Mouse (Mus musculus) heart, embryonic 15.5 days (tissue): ENCODE data around the gene Shank1. TPM values are rescaled to one million over a fixed set of nuclear protein-coding genes. Genes with fewer than 3 reads are reported as not detected.
A peak's percentile ranks its signal among the peaks of the same experiment; 100 is the strongest.

Experiments
- ATAC-seq: fragments of 200-750 bp; cut with Nextera tagmentation; replicated peaks from 2 replicates; pipeline ENCODE4 v1.8.0; 2017; ENCODE audit warnings: low read depth, moderate TSS enrichment; ENCODE audit not compliant: insufficient number of reproducible peaks, insufficient read depth, low FRiP score
- H3K27ac ChIP-seq: fragments of 300-500 bp; sonication (generic); 2 replicates; pipeline ENCODE4 v1.5.1; 2015; ENCODE audit warnings: mild to moderate bottlenecking, inconsistent platforms
- H3K27me3 ChIP-seq: fragments of 300-500 bp; sonication (generic); 2 replicates; pipeline ENCODE4 v1.6.1; 2015; ENCODE audit warnings: inconsistent platforms
- H3K36me3 ChIP-seq: fragments of 300-500 bp; sonication (generic); 2 replicates; pipeline ENCODE4 v1.6.1; 2015; ENCODE audit warnings: mild to moderate bottlenecking, inconsistent platforms
- H3K4me1 ChIP-seq: fragments of 300-500 bp; sonication (generic); replicated peaks from 2 replicates; pipeline ENCODE4 v1.6.1; 2015; ENCODE audit warnings: inconsistent platforms
- H3K4me2 ChIP-seq: fragments of 300-500 bp; sonication (generic); 2 replicates; pipeline ENCODE4 v1.6.1; 2015; ENCODE audit warnings: inconsistent platforms, mild to moderate bottlenecking, moderate library complexity
- H3K4me3 ChIP-seq: fragments of 300-500 bp; sonication (generic); 2 replicates; pipeline ENCODE4 v1.5.1; 2015; ENCODE audit warnings: mild to moderate bottlenecking, inconsistent platforms
- H3K9ac ChIP-seq: fragments of 300-500 bp; sonication (generic); 2 replicates; pipeline ENCODE4 v1.6.1; 2015; ENCODE audit warnings: mild to moderate bottlenecking, inconsistent platforms
- H3K9me3 ChIP-seq: fragments of 300-500 bp; sonication (generic); replicated peaks from 2 replicates; pipeline ENCODE4 v1.6.1; 2016; ENCODE audit warnings: inconsistent platforms
- WGBS: fragments of 180-500 bp; shearing (Covaris S2); methylation state at CpG from one replicate; pipeline ENCODE4 v1.1.7; 2015; ENCODE audit warnings: mixed read lengths; 5-methylcytosine and 5-hydroxymethylcytosine counted together
- polyA plus RNA-seq: library from polyadenylated mRNA; unstranded; fragments of >200 nt; fragmentation: Nextera tagmentation; extraction: Ambion mirVana; gene quantifications from 2 replicates; pipeline ENCODE4 v1.2.1, GENCODE M21; 2015

Shank1 gene
- polyA plus RNA-seq, 1 experiment from 2014 or later: 0.58 TPM

- Histone ChIP-seq H3K4me1 (peaks cover 23% of the 10 kb centered on the region), H3K4me3 (no peak overlapping the region), H3K36me3 (no peaks in the 10 kb centered on the region), H3K27ac (no peak overlapping the region), H3K9me3 (no peaks in the 10 kb centered on the region), H3K27me3 (no peaks in the 10 kb centered on the region), H3K9ac (no peak overlapping the region), H3K4me2 (no peak overlapping the region)
- no peak for ATAC-seq
- 64% methylated on average over 3 of the region's 3 CpGs for WGBS
Observed at GRCm38 (mm10) chr7:44375793-44376192, 65.7 kb downstream of the Shank1 start.

- Histone ChIP-seq H3K36me3 (no peaks in the 10 kb centered on the region), H3K4me1 (peaks cover 23% of the 10 kb centered on the region), H3K27ac (peak overlapping the region; percentile 43), H3K4me3 (no peak overlapping the region), H3K27me3 (peaks cover 11% of the 10 kb centered on the region; the same call in 1 of the 2 replicates), H3K4me2 (no peak overlapping the region), H3K9ac (no peak overlapping the region; the same call in 1 of the 2 replicates), H3K9me3 (no peaks in the 10 kb centered on the region)
- WGBS: 21% methylated on average over 4 of the region's 4 CpGs
- peak; percentile 64; the same call in 1 of the 2 replicates for ATAC-seq
Observed at GRCm38 (mm10) chr7:44378290-44378689, 68.2 kb downstream of the Shank1 start.

GRCm38 (mm10) chr7:44382541-44382940 is 72.5 kb downstream of the Shank1 start:
- Histone ChIP-seq H3K4me3 (no peak overlapping the region), H3K9ac (no peak overlapping the region), H3K4me2 (no peak overlapping the region), H3K27ac (no peak overlapping the region), H3K27me3 (peaks cover 45% of the 10 kb centered on the region), H3K36me3 (no peaks in the 10 kb centered on the region), H3K9me3 (no peaks in the 10 kb centered on the region), H3K4me1 (peaks cover 20% of the 10 kb centered on the region)
- WGBS: 70% methylated on average over 12 of the region's 12 CpGs
- no peak for ATAC-seq

- Histone ChIP-seq H3K9me3 (no peaks in the 10 kb centered on the region), H3K4me2 (peak within 1 kb of the TSS; percentile 90), H3K9ac (peak within 1 kb of the TSS; percentile 43), H3K27ac (no peak within 1 kb of the TSS), H3K36me3 (no peaks in the 10 kb centered on the region), H3K27me3 (peaks cover 52% of the 10 kb centered on the region), H3K4me3 (peak within 1 kb of the TSS; percentile 51), H3K4me1 (peaks cover 9% of the 10 kb centered on the region)
- peak; percentile 78 for ATAC-seq
- WGBS: 2% methylated on average over 23 of the region's 33 CpGs
Observed at GRCm38 (mm10) chr7:44383980-44384715, 74.1 kb downstream of the Shank1 start, which contains the start of gene Syt3. Gene Syt3 (plus strand): TSS chr7:44384102.

- H3K9ac ChIP-seq: no peak overlapping the region
- H3K27me3 ChIP-seq: peaks cover 54% of the 10 kb centered on the region
- under 1% methylated on average over 17 of the region's 17 CpGs for WGBS
- H3K36me3 ChIP-seq: no peaks in the 10 kb centered on the region
- ATAC-seq: peak; percentile 40
- H3K9me3 ChIP-seq: no peaks in the 10 kb centered on the region
- H3K4me2 ChIP-seq: peak overlapping the region; percentile 90
- no peak overlapping the region for H3K27ac ChIP-seq
- peak overlapping the region; percentile 51 for H3K4me3 ChIP-seq
- H3K4me1 ChIP-seq: peaks cover 9% of the 10 kb centered on the region
Observed at GRCm38 (mm10) chr7:44384716-44385059, 74.6 kb downstream of the Shank1 start.

- 75% methylated on average over 12 of the region's 12 CpGs for WGBS
- Histone ChIP-seq H3K27me3 (peaks cover 55% of the 10 kb centered on the region), H3K36me3 (no peaks in the 10 kb centered on the region), H3K4me1 (peaks cover 9% of the 10 kb centered on the region), H3K9ac (no peak within 1 kb of the TSS), H3K4me3 (peak within 1 kb of the TSS; percentile 51), H3K9me3 (no peaks in the 10 kb centered on the region), H3K27ac (no peak within 1 kb of the TSS), H3K4me2 (peak within 1 kb of the TSS; percentile 90)
- 0 out of 2 replicates have a peak, but pooled peaks have one; percentile 21 for ATAC-seq
Observed at GRCm38 (mm10) chr7:44385720-44386119, 75.7 kb downstream of the Shank1 start, which contains the start of gene 1700008O03Rik. Gene 1700008O03Rik (minus strand): TSS chr7:44385820.

GRCm38 (mm10) chr7:44391831-44392230 is 81.8 kb downstream of the Shank1 start:
- ATAC-seq: no peak
- no peaks in the 10 kb centered on the region for H3K36me3 ChIP-seq
- H3K4me2 ChIP-seq: no peak overlapping the region
- no peak overlapping the region for H3K27ac ChIP-seq
- H3K9ac ChIP-seq: no peak overlapping the region
- peaks cover 15% of the 10 kb centered on the region for H3K27me3 ChIP-seq
- no peak overlapping the region for H3K4me3 ChIP-seq
- H3K4me1 ChIP-seq: no peaks in the 10 kb centered on the region
- 82% methylated on average over 4 of the region's 4 CpGs for WGBS
- H3K9me3 ChIP-seq: no peaks in the 10 kb centered on the region

GRCm38 (mm10) chr7:44392341-44392740 is 82.3 kb downstream of the Shank1 start:
- Histone ChIP-seq H3K4me1 (no peaks in the 10 kb centered on the region), H3K27me3 (peaks cover 10% of the 10 kb centered on the region), H3K27ac (no peak overlapping the region), H3K9me3 (no peaks in the 10 kb centered on the region), H3K4me2 (no peak overlapping the region), H3K4me3 (no peak overlapping the region), H3K36me3 (no peaks in the 10 kb centered on the region), H3K9ac (no peak overlapping the region)
- 75% methylated on average over 14 of the region's 14 CpGs for WGBS
- ATAC-seq: no peak

- ATAC-seq: no peak
- Histone ChIP-seq H3K27ac (no peak overlapping the region), H3K9ac (no peak overlapping the region), H3K4me3 (no peak overlapping the region), H3K4me2 (no peak overlapping the region), H3K9me3 (no peaks in the 10 kb centered on the region), H3K27me3 (peaks cover 3% of the 10 kb centered on the region; the same call in 1 of the 2 replicates), H3K4me1 (no peaks in the 10 kb centered on the region), H3K36me3 (no peaks in the 10 kb centered on the region)
- 87% methylated on average over 17 of the region's 17 CpGs for WGBS
Observed at GRCm38 (mm10) chr7:44393284-44393683, 83.2 kb downstream of the Shank1 start.

- H3K4me2 ChIP-seq: no peak overlapping the region
- no peaks in the 10 kb centered on the region for H3K27me3 ChIP-seq
- H3K36me3 ChIP-seq: no peaks in the 10 kb centered on the region
- no peak overlapping the region for H3K4me3 ChIP-seq
- ATAC-seq: peak; percentile 47; the same call in 1 of the 2 replicates
- no peak overlapping the region for H3K27ac ChIP-seq
- no peak overlapping the region for H3K9ac ChIP-seq
- H3K4me1 ChIP-seq: no peaks in the 10 kb centered on the region; the same call in 1 of the 2 replicates
- no peaks in the 10 kb centered on the region for H3K9me3 ChIP-seq
- WGBS: 7% methylated on average over 3 of the region's 3 CpGs
Observed at GRCm38 (mm10) chr7:44398570-44398969, 88.5 kb downstream of the Shank1 start.

- Histone ChIP-seq H3K36me3 (no peaks in the 10 kb centered on the region), H3K9me3 (no peaks in the 10 kb centered on the region), H3K27ac (no peak overlapping the region), H3K4me2 (no peak overlapping the region), H3K4me3 (no peak overlapping the region), H3K27me3 (peaks cover 2% of the 10 kb centered on the region; the same call in 1 of the 2 replicates), H3K9ac (no peak overlapping the region), H3K4me1 (peaks cover 3% of the 10 kb centered on the region; the same call in 1 of the 2 replicates)
- 64% methylated on average over 6 of the region's 6 CpGs for WGBS
- no peak for ATAC-seq
Observed at GRCm38 (mm10) chr7:44401673-44402072, 91.6 kb downstream of the Shank1 start.
